Mouse (Mus musculus): Measurements from ENCODE around the gene Lrrc8c.

Gene Lrrc8c

DNA sequence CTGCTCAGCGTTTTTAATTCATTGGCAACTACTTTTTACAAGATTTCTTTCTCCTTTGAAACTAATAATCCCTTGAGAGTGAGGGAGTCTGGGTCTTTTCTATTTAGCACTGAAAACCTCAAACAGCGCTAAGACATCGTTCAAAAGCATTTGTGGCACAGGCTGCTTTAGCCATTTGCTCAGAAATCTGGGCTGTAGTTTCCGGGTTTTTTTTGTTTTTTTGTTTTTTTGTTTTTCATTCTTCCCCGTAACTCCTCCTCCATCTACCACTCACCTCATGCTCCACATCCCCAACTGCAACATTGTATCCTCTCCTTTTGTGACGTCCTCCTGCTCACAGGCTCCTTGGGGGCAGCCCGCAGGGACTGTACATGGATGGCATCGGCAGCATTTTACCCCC, 124.1 kb downstream of the Lrrc8c start:
- no peak for DNase-seq

- peak; percentile 50 for DNase-seq
These were observed 125.0 kb downstream of the Lrrc8c start for GRCm38 (mm10) chr5:105644195-105644594.

GRCm38 (mm10) chr5:105647094-105647493, 127.9 kb downstream of the Lrrc8c start:
- DNase-seq, result no peak

- peak; percentile 96 for DNase-seq
These were observed 129.6 kb downstream of the Lrrc8c start for GRCm38 (mm10) chr5:105648648-105649287.

GRCm38 (mm10) chr5:105649514-105650001, 130.4 kb downstream of the Lrrc8c start:
- DNase-seq, result peak; percentile 92

DNA sequence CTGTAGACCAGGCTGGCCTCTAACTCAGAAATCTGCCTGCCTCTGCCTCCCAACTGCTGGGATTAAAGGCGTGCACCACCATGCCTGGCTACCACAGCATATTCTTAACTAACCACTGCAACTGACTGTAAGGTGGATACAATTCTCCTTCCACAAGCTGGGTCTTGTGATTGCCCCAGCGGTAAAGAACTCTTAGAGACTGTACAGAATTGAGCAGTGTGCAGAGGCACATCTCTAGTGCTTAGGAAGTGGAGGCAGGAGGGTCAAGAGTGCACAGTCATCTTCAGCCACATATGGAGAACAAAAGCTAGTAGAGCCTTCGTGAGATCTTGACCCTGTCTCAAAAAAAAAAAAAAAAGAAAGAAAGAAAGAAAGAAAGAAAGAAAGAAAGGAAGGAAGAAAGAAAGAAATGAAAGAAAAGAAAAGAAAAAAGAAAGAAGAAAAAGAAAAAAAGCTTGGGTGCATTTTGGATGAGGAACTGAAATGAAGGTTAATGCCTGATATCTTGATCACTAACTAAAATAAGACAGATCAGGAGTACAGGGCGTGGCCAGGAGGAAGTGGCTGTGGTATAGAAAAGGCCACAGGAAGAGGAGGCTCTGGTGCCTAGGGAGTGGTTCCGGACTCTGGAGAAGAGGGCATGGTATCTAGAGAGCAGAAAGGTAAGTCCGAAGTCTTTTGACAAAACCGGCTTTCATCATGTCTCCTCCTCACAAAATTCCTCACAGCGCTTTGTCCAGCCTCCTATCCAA, 131.7 kb downstream of the Lrrc8c start:
- DNase-seq, result peak; percentile 62

DNA sequence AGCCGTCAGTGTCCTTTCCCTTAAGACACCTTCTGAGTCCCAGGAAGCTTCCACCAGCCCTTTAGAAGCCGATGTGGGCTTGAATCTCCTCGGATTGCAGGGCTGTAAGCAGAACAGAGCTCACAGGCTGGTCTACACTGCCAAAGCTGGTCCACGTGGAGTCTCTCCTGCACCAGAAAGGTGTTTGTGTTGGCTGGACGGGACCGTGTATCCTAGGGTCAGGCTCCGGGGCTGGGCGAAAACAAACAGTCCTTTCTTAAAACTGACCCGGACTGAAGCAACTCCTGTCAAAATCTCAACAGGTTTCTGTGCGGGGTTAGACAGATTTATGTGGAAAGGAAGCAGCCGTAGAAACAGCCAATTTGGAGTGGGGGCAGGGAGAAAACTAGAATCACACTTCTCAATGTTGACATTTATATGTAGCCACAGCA, 132.4 kb downstream of the Lrrc8c start:
- peak; percentile 50 for DNase-seq

DNA sequence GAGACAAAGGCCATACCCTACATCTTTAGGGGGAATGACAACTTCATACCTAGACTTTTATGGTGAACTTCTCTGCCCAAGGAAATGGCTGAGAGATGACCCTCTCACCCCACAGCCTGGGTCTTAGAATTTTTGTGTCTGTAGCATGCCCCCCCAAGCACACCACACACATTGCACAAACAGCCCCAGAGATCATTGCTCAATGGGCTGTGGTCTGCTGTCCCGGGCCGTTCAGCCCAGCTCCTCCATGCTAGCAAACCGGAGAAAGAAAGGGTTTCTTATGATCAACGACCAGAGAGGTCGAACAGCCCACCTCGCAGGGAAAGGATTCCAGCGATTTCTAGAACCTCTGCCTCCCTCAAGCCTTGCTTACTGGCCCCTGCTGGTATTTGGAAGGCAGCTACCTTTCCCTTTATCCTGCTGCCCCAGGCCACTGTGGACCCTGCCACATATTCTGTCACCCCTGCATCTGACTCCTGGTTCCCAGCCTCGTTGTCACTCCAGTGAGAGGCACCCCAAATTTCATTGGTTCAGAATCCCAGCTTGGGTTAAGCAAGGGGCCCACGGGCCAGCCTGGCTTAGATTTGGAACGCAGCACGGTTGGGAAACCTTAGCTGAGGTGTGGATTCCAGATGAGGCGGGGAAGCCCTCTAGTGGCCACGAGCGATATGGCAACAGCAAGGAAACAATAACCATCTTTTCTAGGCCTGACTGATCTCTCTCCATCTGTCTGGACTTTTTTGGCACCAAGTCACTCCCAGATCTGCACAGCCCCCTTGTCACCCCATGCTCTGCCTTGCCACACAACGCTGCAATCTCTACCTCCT, 135.3 kb downstream of the Lrrc8c start:
- DNase-seq, result peak; percentile 89

DNA sequence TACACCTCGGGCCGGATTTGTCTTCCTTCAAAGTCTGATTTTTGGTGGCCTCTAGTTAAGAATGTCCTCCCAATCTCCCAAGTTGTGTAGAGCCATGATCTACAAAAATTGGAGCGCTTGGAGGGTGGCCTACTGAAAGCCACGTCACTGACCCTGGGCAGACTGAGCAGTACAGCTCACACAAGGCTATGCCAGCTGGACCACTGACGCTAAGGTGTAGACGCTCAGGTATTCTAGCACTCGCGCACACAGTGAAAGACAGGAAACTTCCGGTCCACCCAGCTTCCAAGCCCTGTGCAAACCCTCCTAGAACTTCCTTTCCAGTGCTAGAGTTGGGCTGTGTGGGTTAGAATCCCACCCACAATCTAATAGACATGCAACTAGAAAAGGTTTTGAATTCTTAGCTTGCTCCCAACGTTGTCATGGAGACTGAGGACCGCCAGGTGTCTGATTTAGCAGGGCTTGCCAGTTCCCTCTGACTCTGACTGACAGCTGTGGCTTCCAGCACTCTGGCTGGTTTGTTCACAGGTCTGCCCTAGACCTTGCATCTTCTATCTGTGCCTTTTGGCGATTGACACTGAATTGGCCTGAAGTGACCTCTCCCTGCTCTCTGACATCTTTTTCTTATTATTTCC, 136.0 kb downstream of the Lrrc8c start:
- DNase-seq, result peak; percentile 58

- no peak for DNase-seq
These were observed 142.7 kb downstream of the Lrrc8c start for GRCm38 (mm10) chr5:105661894-105662293.
